Mouse (Mus musculus) forebrain, embryonic 10.5 days (tissue): ENCODE results near the gene Snap91. TPM values are rescaled to one million over a fixed set of nuclear protein-coding genes. Genes with fewer than 3 reads are reported as not detected.

Experiments
- DNase-seq: peaks from one replicate; pipeline ENCODE4 v3.0.0-alpha.2; 2017; ENCODE audit warnings: low spot score; ENCODE audit errors: extremely low spot score
- H3K27ac ChIP-seq: fragments of 300-500 bp; sonication (generic); 2 replicates; pipeline ENCODE4 v1.5.1; 2016; ENCODE audit warnings: mild to moderate bottlenecking
- H3K27me3 ChIP-seq: fragments of 300-500 bp; sonication (generic); 2 replicates; pipeline ENCODE4 v1.6.1; 2016; ENCODE audit warnings: mild to moderate bottlenecking; ENCODE audit not compliant: poor library complexity, severe bottlenecking
- H3K36me3 ChIP-seq: fragments of 300-500 bp; sonication (generic); replicated peaks from 2 replicates; pipeline ENCODE4 v1.6.1; 2016; ENCODE audit warnings: mild to moderate bottlenecking, moderate library complexity
- H3K4me1 ChIP-seq: fragments of 300-500 bp; sonication (generic); 2 replicates; pipeline ENCODE4 v1.6.1; 2016
- H3K4me3 ChIP-seq: fragments of 300-500 bp; sonication (generic); 2 replicates; pipeline ENCODE4 v1.5.1; 2016; ENCODE audit warnings: mild to moderate bottlenecking, moderate library complexity
- H3K9me3 ChIP-seq: fragments of 300-500 bp; sonication (generic); 2 replicates; pipeline ENCODE4 v1.6.1; 2016; ENCODE audit warnings: mild to moderate bottlenecking, moderate library complexity
- WGBS: fragments of 180-500 bp; shearing (Covaris S2); methylation state at CpG from one replicate; pipeline ENCODE4 v1.1.7; 2016; 5-methylcytosine and 5-hydroxymethylcytosine counted together
- polyA plus RNA-seq: library from polyadenylated mRNA; unstranded; fragments of >200 nt; fragmentation: Nextera tagmentation; extraction: Ambion mirVana; gene quantifications from 2 replicates; pipeline ENCODE4 v1.2.1, GENCODE M21; 2016

Snap91 gene
- 2.0 and 2.6 TPM in 2 replicates for polyA plus RNA-seq

DNA sequence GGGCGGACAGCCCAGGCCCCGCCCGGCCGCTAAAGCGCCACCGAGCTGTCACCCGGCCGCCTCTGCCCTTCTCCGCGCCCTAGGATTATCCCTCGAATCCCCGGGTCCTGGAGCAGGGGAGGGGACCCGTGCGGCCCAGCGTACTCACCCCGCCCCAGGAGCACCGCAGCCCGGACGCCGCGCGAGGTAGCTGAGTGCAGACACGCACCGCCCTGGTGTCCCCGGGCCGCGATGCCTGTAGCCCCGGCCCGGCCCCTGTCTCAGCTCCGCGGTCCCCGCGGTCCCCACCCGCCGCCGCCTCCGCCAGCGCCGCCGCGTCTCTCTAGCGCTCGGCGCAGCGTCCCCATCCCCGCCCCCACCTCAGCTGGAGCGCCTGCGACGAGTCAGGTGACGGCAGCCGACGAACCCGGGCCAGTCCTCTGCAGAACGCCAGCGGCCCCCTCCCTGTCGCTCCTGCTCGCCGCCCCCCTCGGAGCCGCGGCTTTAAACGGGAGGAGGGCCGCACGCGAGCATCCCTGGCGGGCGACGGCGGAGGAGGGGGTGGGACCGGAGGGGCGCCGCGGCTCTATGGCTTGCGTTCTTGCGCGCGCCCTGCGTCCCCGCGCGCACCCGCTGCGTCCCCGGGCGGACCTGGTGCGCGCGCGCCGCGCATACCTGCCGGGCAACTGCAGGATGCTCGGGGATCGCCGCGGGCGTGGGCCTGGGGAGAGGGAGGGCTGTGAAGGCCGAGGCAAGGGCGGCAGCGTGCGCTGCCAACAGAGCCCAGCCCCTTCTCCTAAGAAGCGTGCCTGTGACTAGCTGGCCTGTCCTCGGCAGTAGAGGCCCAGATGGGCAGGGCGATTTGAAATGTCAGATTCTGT, at the start of gene Snap91:
Gene Snap91, minus strand, starts transcription at position 542 of the 860 bp plus-strand sequence.
- Histone ChIP-seq H3K36me3 (no peaks in the 10 kb centered on the region), H3K9me3 (no peaks in the 10 kb centered on the region), H3K4me1 (peaks cover 23% of the 10 kb centered on the region), H3K4me3 (peak within 1 kb of the TSS; percentile 80), H3K27ac (peak within 1 kb of the TSS; percentile 82), H3K27me3 (peaks cover 61% of the 10 kb centered on the region)
- under 1% methylated on average over 102 of the region's 104 CpGs for WGBS
- peak; percentile 59 for DNase-seq

DNA sequence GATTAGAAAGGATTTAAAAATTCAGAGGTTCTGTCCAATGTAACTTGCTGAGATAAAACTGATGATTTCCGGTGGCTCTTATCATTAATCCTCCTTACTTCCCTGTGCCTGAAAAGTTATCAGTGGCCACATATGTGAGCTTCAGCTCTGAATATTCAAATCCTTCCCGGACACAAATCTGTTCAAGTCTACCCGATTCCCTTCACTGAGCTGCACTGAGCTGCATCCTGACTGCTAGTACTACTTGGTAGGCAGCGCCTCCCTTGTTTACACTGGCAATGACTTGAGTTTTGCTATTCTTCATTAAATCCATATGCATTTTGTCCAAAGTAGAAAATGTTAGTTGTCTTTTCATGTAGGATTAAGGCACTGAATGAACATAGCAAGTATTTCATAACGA, 46.1 kb upstream of the Snap91 start:
- Histone ChIP-seq H3K4me1 (peaks cover 7% of the 10 kb centered on the region), H3K27ac (no peak overlapping the region), H3K9me3 (no peaks in the 10 kb centered on the region), H3K27me3 (no peaks in the 10 kb centered on the region), H3K4me3 (no peak overlapping the region), H3K36me3 (no peaks in the 10 kb centered on the region)
- WGBS, result 90% methylated on average over 5 of the region's 5 CpGs
- DNase-seq, result no peak

DNA sequence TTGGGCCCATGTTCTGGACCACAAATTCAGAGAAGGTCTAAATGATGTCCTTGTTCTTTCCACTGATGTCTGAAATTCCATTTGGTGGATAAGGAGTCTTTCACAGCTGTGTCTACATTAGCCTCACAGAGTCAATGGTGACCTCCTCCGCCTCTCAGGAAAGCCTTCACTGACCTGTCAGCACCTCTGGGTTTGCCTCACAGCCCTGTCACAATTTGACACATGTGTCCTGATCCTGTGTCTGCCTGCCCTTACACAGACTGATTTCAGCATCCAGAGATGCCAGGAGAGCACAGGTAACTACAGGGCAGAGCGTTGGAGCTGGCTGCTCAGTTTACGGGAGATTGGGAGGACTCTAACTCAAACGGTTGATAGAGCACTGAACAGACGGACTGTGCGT, 45.2 kb upstream of the Snap91 start:
- Histone ChIP-seq H3K4me3 (no peak overlapping the region), H3K9me3 (no peaks in the 10 kb centered on the region), H3K27ac (no peak overlapping the region), H3K27me3 (no peaks in the 10 kb centered on the region), H3K36me3 (no peaks in the 10 kb centered on the region), H3K4me1 (no peaks in the 10 kb centered on the region)
- DNase-seq, result no peak
- 92% methylated on average over 6 of the region's 6 CpGs for WGBS

DNA sequence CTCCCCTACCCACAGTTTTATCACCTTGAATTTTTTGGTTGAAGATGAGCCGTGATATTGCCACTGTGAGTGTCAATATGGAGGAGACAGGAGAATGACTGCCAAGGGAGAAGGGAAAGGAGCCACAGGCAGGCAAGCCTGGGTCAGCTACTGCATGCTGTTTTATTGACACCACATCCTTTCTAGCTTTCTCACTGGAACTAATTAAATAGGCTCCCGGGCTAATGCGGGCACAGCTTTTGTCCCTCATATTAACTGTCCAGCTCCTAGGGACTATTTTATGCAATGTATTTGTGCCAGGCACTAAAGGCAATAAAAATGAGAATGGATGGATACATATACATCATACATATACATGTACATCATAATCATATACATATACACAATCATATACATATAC, 42.0 kb upstream of the Snap91 start:
- Histone ChIP-seq H3K27ac (no peak overlapping the region), H3K27me3 (no peaks in the 10 kb centered on the region), H3K4me3 (no peak overlapping the region), H3K9me3 (no peaks in the 10 kb centered on the region), H3K4me1 (no peaks in the 10 kb centered on the region), H3K36me3 (no peaks in the 10 kb centered on the region)
- DNase-seq, result no peak
- 73% methylated on average over 3 of the region's 3 CpGs for WGBS

DNA sequence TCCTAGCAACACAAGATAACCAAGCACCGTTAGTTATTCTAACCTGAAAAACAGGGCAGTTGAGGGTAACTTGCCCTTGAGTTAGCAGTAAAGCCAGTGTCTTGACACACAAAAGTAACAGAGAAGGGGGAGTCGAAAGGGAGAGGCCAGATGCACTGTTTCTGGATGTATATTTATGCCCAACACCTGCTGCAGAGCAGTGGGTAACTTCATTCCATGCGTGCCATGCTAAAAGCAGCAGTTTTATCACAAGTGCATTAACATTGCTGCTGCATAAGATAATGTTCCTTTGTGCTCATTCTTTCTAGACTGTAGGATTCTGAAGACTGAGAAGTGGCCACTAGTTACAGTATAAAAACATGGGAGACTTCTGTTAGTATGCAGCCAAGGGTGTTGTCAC, 36.1 kb upstream of the Snap91 start:
- H3K4me3 ChIP-seq, result no peak overlapping the region
- H3K36me3 ChIP-seq, result no peaks in the 10 kb centered on the region
- DNase-seq, result no peak
- no peaks in the 10 kb centered on the region for H3K9me3 ChIP-seq
- no peaks in the 10 kb centered on the region for H3K27me3 ChIP-seq
- H3K4me1 ChIP-seq, result no peaks in the 10 kb centered on the region
- 88% methylated on average over 3 of the region's 3 CpGs for WGBS
- H3K27ac ChIP-seq, result no peak overlapping the region

DNA sequence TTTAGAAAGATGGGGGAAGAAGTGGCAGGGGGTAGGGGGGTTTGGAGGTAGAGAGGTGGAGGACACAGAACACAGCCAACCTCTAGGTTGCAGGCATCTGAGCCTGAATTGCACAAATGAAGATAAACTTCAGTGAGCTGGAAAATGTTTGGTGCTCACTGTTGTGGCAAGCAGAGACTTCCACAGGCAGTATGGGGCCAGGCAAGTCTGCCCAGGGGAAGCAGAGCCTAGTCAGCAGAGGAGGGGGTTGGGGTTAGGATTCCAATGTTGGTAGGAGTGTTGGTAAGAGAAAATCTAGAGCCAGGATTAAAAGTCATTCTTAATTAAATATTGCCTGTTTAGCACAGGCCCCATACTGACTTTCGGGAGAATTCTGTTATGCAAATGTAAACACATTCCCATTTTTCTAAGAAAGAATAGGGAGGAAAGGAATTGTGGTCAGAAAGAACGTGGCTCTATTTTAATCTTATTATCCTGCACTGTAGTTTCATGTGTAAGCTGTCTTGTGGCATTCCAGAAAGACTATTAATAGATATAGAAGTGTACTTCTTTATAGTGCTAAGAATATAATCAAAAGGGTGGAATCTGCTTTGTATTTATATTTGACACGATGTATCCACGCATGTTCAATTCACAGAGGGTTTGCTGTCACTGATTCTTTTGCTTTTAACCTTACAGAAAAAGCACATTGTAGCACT, 19.2 kb upstream of the Snap91 start:
- WGBS, result 77% methylated on average over 4 of the region's 4 CpGs

DNA sequence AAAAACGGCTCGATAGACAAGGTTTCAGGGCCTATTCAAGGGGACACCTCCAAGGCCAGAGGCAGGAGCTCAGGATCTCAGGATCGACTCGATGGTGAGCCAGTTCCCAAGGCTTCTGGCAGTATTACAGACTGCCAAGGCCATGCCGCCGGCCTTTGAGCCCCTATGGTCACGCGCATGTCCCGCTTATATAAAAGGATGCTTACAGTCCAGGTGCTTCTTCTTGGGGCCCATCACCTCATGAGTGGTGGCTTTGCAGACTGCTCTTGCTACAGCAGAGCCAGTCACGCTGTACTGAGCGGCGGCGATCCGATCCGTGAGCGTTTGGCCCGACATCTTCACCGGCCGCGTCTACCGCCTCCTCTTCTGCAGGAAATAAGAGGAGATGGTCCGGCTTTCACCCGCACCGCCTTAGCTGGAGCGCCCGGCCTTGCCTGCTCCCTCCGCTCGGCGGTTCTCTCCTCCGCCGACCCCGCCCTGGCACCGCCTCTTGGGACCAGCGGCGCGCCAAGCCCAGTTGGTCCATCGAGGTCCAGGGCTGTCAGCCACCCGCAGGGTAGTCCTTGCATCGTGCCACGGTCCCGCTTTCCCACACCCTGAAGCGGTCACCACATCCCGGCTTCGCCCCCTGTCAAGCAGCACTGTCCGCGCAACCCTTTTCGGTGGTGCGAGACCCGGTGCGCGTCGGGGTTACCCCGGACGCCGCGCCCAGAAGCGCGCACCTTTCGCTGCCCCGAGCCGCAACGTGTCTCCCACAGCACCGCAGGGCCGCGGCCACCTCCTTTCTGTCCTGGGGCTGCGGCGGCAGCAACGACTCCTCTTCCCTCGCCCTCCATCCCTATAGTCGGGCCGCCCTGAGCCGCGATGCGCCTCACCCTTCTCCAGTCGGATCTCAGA, 990 bp downstream of the Snap91 start:
- WGBS, result under 1% methylated on average over 75 of the region's 75 CpGs
- Histone ChIP-seq H3K36me3 (no peaks in the 10 kb centered on the region), H3K4me1 (peaks cover 23% of the 10 kb centered on the region), H3K27me3 (peaks cover 61% of the 10 kb centered on the region), H3K27ac (peak overlapping the region; percentile 82), H3K9me3 (no peaks in the 10 kb centered on the region), H3K4me3 (peak overlapping the region; percentile 80)
- DNase-seq, result peak; percentile 45

More for the DNA sequence above, 19.2 kb upstream of the Snap91 start:
- no peak for DNase-seq
- Histone ChIP-seq H3K4me3 (no peak overlapping the region), H3K36me3 (no peaks in the 10 kb centered on the region), H3K9me3 (no peaks in the 10 kb centered on the region), H3K4me1 (peaks cover 4% of the 10 kb centered on the region; the same call in 1 of the 2 replicates), H3K27me3 (no peaks in the 10 kb centered on the region), H3K27ac (no peak overlapping the region)

DNA sequence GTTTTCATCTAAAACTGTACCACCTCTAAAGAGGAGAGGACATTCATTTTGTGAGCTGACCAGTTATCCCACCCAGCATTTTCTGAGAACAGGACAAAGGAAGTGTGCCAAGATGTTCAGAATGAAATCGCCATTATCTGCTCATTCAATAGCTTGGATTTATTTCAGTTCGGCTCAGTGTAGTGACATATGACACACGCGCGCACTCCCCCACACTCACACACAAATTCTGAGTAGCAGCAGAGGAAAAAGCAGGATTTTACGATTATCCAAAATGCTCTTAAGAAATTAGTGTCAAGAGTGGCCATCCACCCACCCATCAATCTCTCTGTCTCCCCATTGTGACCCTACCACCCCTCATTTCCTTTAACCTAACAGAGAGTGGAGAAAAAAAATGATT, 1.7 kb downstream of the Snap91 start:
- H3K4me3 ChIP-seq, result peak overlapping the region; percentile 80
- DNase-seq, result no peak
- H3K27me3 ChIP-seq, result peaks cover 61% of the 10 kb centered on the region
- H3K4me1 ChIP-seq, result peaks cover 23% of the 10 kb centered on the region
- no peaks in the 10 kb centered on the region for H3K9me3 ChIP-seq
- no peaks in the 10 kb centered on the region for H3K36me3 ChIP-seq
- 72% methylated on average over 6 of the region's 6 CpGs for WGBS
- H3K27ac ChIP-seq, result no peak overlapping the region

DNA sequence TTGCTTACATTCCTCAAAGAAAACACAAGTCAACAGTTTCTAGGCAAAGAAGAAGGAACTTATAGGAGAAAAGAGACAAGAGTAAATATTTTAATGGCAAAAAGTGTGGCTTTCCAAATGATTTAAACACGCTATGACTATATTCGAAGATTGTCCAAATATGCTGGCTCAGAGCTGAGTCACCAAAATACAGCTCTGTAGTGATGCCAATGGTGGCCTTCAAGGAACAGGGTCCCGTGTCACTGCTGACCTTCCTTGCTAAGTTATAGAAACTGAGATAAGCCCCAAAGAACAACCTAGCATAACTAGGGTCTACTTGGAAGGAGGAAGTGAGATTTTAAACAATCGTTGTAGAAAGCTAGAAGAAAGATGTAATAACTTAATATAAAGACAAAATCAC, 6.8 kb downstream of the Snap91 start:
- DNase-seq, result no peak
- peaks cover 26% of the 10 kb centered on the region for H3K27me3 ChIP-seq
- no peaks in the 10 kb centered on the region for H3K9me3 ChIP-seq
- 92% methylated on average over 4 of the region's 4 CpGs for WGBS
- H3K27ac ChIP-seq, result no peak overlapping the region
- peaks cover 9% of the 10 kb centered on the region for H3K4me1 ChIP-seq
- no peaks in the 10 kb centered on the region for H3K36me3 ChIP-seq
- no peak overlapping the region for H3K4me3 ChIP-seq

DNA sequence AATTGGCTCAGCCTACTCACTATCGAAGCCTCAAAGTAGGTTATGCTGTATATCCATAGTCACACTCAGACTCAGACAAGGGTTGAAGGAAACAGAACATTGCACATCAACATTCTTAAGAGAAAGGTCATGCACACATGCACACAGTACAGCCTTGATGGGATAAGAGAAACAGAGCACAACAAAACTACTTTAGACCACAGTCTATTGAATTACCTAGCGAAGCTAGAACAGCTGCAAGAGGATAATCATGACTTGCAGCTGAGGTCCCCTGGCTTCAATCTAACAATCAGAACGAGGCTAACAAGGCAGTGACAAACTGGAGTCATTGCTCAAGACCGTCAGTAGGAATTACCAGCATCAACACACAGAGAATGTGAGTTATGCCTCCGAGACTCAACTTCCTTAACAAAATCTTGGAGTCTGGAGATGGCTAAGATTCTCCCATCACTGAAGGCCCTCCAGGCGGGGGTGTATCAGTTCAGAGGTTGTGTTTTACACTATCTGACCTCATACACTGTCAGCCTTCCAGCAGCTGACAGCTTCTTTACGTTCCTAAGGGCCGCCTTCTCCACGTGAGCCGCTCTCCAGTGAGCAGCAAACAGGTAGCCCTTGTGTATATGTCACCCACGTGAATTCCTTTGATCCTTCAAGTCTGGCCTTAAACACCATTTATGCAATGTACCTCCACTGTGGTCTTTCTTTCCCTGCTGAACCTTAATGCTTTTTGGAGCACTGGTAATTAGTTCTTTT, 10.7 kb downstream of the Snap91 start:
- Histone ChIP-seq H3K9me3 (no peaks in the 10 kb centered on the region), H3K4me1 (peaks cover 8% of the 10 kb centered on the region), H3K36me3 (no peaks in the 10 kb centered on the region), H3K4me3 (no peak overlapping the region), H3K27ac (no peak overlapping the region), H3K27me3 (no peaks in the 10 kb centered on the region)
- 62% methylated on average over 11 of the region's 11 CpGs for WGBS
- DNase-seq, result no peak

DNA sequence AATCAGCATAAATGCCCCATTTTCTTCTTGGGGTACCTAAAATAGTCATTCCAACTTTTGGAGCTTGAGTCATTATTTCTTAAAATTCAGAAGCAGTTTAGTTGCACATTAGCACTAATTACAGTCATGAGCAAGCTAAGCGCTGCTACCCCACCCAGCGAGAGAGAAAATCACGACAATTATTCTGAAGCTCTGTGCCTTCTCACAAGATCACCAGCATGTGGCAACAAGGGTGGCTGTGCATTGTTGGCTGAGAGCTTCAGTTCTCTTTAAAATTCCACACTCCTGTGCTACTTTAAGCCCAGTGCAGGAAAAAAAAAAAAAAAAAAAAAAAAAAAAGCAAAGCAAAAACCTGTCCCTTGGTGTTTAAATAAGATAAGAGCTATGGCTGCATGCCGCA, 22.4 kb downstream of the Snap91 start:
- Histone ChIP-seq H3K4me1 (peaks cover 6% of the 10 kb centered on the region; the same call in 1 of the 2 replicates), H3K36me3 (no peaks in the 10 kb centered on the region), H3K27ac (no peak overlapping the region), H3K4me3 (no peak overlapping the region), H3K27me3 (no peaks in the 10 kb centered on the region), H3K9me3 (no peaks in the 10 kb centered on the region)
- 95% methylated on average over 4 of the region's 4 CpGs for WGBS
- DNase-seq, result no peak

DNA sequence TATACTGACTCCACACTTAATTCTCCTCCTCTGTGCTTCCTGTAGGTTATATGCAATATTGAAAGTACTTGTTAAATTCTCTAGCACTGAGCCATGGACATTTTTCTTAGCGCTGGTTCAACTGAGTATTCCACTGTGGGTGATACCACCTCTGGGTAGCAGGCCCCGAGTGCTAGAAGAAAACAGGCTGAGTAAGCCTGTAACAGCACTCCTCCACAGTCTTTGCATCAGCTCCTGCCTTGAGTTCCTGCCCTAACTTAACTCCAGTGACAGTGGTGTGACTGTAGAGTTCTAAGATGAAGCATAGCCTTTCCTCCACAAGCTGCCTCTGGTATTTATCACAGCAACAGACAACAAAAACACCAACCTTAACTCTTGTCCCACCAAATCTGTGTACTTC, 22.8 kb downstream of the Snap91 start:
- H3K4me1 ChIP-seq, result peaks cover 6% of the 10 kb centered on the region; the same call in 1 of the 2 replicates
- no peak for DNase-seq
- H3K4me3 ChIP-seq, result no peak overlapping the region
- H3K36me3 ChIP-seq, result no peaks in the 10 kb centered on the region
- no peaks in the 10 kb centered on the region for H3K9me3 ChIP-seq
- no peaks in the 10 kb centered on the region for H3K27me3 ChIP-seq
- no peak overlapping the region for H3K27ac ChIP-seq
- 91% methylated on average over 2 of the region's 2 CpGs for WGBS
